Mouse (Mus musculus): Measurements from ENCODE around the gene Neb. TPM values are rescaled to one million over a fixed set of nuclear protein-coding genes. Genes with fewer than 3 reads are reported as not detected.

The Neb gene
- polyA plus RNA-seq, 1 experiment = 0.70 TPM

- DNase-seq (ENCODE audit: low spot score) = no peak
These were observed 3.6 kb downstream of the Neb start for GRCm38 (mm10) chr2:52374706-52375105.

DNA sequence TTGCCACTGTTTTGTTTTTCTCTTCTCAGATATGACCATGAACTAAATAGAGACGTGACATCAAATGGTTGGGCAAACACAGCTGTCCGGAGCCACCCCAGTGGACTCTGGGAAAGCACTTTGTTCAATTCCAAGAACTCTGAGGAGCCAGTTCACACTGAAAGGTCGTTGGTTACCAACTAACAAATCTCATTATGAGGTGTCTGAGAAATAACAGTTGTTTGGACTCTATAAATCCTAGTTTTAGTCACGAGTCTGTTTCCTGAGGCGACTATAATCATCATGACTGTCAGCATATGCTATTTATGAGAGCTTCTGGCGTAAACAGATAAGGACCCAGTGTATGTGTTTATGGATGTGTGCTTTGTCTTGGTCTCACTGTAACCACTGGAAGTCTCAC lies 5.8 kb downstream of the Neb start:
- no peak for DNase-seq (ENCODE audit: low spot score)

DNA sequence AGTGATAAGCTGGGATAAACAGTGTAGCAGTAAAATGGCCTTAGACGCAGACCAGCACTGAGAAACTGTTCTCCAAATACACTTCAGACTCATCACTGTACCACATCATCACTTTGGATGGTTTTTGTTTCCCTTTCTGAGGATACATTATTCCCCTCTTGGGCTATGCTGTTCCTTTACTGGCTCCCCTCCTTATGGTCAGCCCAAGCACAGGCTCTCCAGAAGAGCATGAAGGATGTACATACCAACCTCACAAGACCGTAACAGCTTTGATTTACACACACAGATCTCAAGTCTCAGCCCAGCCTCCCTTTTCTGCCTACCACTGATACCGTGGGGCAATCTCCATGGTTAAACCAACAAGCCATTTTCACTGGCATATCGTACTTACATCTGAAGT lies 6.2 kb downstream of the Neb start:
- no peak for DNase-seq (ENCODE audit: low spot score)

- no peak for DNase-seq (ENCODE audit: low spot score)
These were observed 7.2 kb downstream of the Neb start for GRCm38 (mm10) chr2:52371066-52371465.

GRCm38 (mm10) chr2:52369622-52370021 lies 8.7 kb downstream of the Neb start:
- DNase-seq (ENCODE audit: low spot score) = no peak

- DNase-seq (ENCODE audit: low spot score) = no peak
These were observed 10.6 kb downstream of the Neb start for GRCm38 (mm10) chr2:52367665-52368064.

- DNase-seq (ENCODE audit: low spot score) = no peak
These were observed 11.0 kb downstream of the Neb start for GRCm38 (mm10) chr2:52367248-52367647.

- no peak for DNase-seq (ENCODE audit: low spot score)
These were observed 17.2 kb downstream of the Neb start for GRCm38 (mm10) chr2:52361086-52361485.

DNA sequence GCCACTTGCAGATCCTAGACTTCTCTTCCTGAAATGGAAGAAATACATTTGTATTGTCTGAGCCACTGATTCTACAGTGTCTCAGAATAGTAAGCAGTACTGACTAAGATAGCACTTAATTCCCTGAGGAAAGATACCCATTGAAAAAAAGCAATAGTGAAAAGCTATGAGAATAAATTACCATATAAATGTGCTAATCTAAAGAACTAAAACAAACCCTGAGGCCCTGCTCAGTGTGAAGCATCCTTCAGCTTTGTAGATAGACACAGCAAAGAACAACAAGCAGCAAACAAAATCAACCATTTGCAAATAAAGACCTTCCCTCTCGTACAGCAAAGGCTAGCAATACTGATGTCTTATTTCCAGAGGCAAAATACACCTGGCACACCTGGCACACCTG lies 18.6 kb downstream of the Neb start:
- DNase-seq (ENCODE audit: low spot score) = no peak

DNA sequence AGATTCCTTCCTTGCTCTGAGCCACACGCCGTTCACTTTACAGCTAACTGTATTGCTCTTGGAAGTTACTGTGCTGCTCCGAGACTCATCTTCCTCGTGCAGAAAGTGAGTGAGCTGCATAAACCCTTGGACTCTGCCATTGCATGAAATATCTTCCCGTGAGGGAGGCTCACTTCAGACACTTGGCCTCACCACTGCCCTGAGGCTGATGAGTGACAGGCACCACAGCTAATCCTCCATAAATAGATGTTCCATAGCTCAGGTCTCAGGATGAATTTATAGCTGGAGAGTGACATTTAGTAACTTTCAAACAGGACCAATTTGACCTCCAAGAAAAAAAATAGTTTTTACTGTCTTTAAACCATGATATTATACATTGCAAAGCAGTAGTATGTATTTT lies 20.1 kb downstream of the Neb start:
- DNase-seq (ENCODE audit: low spot score) = no peak

GRCm38 (mm10) chr2:52351029-52351428 lies 27.2 kb downstream of the Neb start:
- no peak for DNase-seq (ENCODE audit: low spot score)

DNA sequence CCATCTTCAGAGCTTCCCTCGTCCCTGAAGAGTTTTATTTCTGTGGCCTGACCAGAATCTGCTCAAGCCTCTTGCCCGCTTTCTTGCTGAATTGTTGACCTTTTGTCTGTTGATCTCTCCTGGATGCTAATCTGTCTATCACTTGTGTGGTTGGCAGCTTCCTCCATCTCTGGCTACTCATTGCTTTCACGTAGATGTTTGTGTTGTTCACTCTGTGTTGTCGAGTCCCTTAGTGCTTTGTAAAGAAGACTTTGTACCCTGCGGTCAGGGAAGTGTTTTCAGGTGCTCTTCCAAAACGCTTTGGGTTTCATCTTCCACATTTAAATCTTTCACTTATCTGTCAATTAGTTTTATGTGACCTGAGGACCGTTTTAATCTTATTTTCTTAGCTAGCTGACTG lies 37.3 kb downstream of the Neb start:
- no peak for DNase-seq (ENCODE audit: low spot score)

DNA sequence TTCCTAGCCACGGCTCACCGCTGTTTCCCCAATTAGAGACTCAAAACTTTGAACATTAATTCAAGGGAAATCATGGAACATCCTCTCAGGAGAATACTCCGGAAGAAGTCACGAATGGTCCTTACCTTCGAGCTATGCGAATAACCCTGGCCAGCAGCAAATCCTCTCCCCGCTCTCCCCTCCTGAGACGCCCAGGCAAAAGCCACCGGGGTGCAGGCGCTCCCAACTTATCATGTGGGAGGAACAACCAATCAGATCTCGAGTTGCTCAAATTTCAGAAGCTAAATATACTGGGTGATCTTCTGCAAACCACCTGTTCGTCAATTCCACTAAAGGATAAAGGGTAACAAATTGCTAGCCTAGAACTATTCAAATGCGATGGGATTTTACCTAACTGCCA lies 42.7 kb downstream of the Neb start:
- no peak for DNase-seq (ENCODE audit: low spot score)

GRCm38 (mm10) chr2:52335087-52335486 lies 43.2 kb downstream of the Neb start:
- DNase-seq (ENCODE audit: low spot score) = no peak

- no peak for DNase-seq (ENCODE audit: low spot score)
These were observed 44.7 kb downstream of the Neb start for GRCm38 (mm10) chr2:52333535-52333934.

DNA sequence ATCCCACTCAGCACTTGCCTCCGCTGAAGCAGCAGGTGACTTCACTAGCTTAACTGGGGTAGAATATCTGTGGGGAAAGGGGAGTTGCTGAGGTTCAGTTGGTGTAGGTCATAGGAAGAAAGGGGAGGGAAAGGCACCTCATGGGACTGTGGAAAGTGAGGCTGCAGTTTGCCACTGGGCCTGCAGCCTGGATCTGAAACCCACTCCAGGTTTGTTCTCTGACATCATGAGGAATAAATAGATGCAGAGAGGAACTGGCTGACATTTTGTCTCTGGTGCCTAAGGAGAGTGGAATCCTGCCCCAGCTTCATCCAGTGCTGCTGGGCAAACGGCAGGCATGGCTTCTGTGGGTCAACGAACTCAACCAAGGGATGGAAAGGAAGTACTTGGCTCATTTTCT lies 46.5 kb downstream of the Neb start:
- no peak for DNase-seq (ENCODE audit: low spot score)

DNA sequence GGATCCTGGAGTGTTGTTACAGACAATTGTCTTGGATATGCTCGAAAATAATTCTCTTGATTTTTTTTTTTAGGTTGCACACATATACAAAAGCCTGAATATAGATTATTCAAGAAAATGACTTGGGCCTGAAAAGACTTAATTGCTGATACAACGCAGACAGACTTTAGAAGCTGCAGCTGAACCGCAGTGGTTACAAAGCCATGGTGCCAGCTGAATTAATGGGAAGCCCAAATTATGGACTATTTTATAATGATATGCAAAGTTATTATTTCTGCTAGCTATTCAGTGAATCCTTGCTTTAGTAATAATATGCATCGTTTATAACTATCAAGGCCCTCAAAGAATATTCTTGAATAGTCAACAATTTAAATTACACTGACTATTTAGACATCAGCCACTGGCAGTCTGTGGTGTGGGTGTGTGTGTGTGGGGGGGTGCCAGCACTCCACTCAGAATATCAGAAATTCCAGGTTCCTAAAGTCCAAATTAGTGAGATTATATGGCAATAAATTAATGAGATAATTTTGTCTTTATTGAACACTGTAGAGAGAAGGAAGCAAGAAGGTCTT lies 50.9 kb downstream of the Neb start:
- no peak for DNase-seq (ENCODE audit: low spot score)

DNA sequence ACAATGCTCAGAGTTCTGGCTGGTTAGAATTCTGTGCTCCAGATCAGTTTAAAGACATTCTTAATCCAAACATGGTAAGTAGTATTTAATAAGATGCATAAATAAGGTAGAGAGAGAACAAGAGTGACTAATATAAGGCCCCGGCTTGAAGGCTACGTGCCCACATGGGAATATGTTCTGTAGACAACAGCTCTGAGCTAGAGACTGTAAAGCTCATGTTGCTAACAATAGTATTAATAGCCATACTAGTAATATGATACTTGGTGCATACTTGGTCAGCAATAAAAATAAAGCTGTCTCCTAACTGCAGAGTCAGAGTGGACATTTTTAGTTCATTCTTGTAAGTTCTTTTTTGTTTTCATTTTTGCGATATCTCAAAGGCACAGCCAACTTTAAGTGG lies 56.4 kb downstream of the Neb start:
- no peak for DNase-seq (ENCODE audit: low spot score)

GRCm38 (mm10) chr2:52320175-52320574 lies 58.1 kb downstream of the Neb start:
- no peak for DNase-seq (ENCODE audit: low spot score)

DNA sequence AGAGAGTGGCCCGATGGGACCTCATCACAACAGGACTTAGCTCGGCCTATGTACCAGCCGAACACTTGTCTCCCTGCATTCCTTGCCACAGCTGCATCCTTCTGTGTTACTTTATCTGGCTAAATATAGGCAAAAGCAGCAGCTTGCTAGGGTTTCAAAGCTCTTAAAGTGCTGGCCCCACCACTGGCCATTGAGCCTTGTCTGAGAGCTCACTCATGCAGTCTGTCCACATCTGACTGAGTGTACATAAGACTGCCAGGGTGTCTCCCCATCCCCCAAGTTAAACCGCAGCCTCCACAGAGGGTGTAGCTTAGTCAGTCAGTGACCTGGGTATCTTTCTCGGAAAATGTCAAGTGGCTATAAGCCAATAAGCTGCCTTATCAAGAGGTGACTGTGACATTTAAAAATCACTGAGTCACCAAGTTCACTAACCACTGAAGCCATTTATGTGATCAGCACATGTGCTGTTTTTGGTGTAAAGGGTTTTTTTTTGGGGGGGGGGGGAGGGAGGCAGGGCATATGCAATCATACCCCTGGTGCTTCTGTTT lies 59.2 kb downstream of the Neb start:
- no peak for DNase-seq (ENCODE audit: low spot score)

- DNase-seq (ENCODE audit: low spot score) = no peak
These were observed 60.8 kb downstream of the Neb start for GRCm38 (mm10) chr2:52317471-52317870.

- DNase-seq (ENCODE audit: low spot score) = no peak
These were observed 62.5 kb downstream of the Neb start for GRCm38 (mm10) chr2:52315737-52316136.

GRCm38 (mm10) chr2:52314922-52315730 lies 63.1 kb downstream of the Neb start:
- no peak for DNase-seq (ENCODE audit: low spot score)

Measured in urinary bladder, adult 2 months (tissue).